Mouse (Mus musculus) splenic B cell, adult 2 months (primary cell): ENCODE data around the gene Triobp.
"Not testable (repeated sequence)": the region's sequence is repeated elsewhere in the genome, so short reads cannot be mapped to it uniquely, and the experiment has no call there.

Experiments used
- DNase-seq: peaks from one replicate; pipeline ENCODE4 v3.0.0-alpha.2; 2011; ENCODE audit warnings: low read depth, low spot score
- H3K27me3 ChIP-seq: 2 replicates; pipeline ENCODE4 v1.6.1; 2012; ENCODE audit warnings: mild to moderate bottlenecking, low read length, moderate library complexity, mixed read lengths; ENCODE audit not compliant: control insufficient read depth, poor library complexity, insufficient read depth, severe bottlenecking
- H3K36me3 ChIP-seq: 2 replicates; pipeline ENCODE4 v1.6.1; 2012; ENCODE audit warnings: mild to moderate bottlenecking, low read length, moderate library complexity, mixed read lengths; ENCODE audit not compliant: control insufficient read depth, poor library complexity, insufficient read depth, severe bottlenecking

Triobp gene

DNA sequence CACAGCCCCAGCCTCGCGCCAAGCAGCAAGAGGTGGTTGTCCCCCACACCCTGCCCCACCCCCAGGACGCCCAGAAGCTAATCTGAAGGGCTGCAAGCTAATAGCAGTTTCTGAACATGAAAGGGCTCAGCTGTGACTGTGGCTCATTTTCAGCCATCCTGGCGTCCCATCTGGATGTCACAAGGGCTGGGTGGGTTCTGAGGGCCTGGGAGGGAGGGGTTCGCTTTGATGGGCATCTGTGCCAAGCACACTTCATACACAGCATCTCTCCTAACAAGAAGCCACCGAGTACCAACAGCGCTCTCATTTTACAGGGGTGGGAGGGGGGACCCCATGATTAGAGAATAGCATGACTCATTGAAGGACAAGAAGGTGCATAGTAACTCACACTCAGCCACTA, 65.9 kb downstream of the Triobp start:
- Histone ChIP-seq H3K36me3 (no peaks in the 10 kb centered on the region), H3K27me3 (no peaks in the 10 kb centered on the region)
- DNase-seq = no peak

- H3K36me3 ChIP-seq = no peaks in the 10 kb centered on the region
- no peak for DNase-seq
- H3K27me3 ChIP-seq = no peaks in the 10 kb centered on the region
Measured at GRCm38 (mm10) chr15:79018191-79018590, 70.7 kb downstream of the Triobp start.

- Histone ChIP-seq H3K27me3 (no peaks in the 10 kb centered on the region), H3K36me3 (no peaks in the 10 kb centered on the region)
- no peak for DNase-seq
Measured at GRCm38 (mm10) chr15:79018886-79019285, 71.4 kb downstream of the Triobp start.

- Histone ChIP-seq H3K27me3 (no peaks in the 10 kb centered on the region), H3K36me3 (no peaks in the 10 kb centered on the region)
Measured at GRCm38 (mm10) chr15:79022671-79023230, 75.2 kb downstream of the Triobp start.

DNA sequence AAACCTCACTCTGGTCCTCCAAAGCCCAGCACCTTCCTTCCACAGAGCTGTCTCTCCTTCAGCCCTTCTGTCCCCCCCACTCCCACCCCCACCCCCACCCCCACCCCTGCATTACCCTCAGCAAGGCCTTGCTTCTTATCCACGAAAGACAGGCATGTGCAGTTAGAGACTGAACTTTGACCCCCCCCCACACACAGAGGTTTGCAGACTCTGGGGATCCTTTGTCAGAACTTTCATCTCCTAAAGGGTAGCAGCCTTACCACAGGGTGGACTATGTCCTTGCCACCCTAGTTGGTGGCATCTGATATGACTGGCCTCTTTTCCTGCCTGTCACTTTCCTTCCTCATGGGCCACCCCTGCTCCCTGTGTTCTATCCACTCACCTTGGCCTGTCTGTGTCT, 75.8 kb downstream of the Triobp start:
- Histone ChIP-seq H3K36me3 (no peaks in the 10 kb centered on the region), H3K27me3 (no peaks in the 10 kb centered on the region)
- DNase-seq = no peak

More at GRCm38 (mm10) chr15:79022671-79023230, 75.2 kb downstream of the Triobp start:
- DNase-seq = no peak

GRCm38 (mm10) chr15:79025687-79026308, 78.3 kb downstream of the Triobp start:
- no peaks in the 10 kb centered on the region for H3K36me3 ChIP-seq
- no peaks in the 10 kb centered on the region for H3K27me3 ChIP-seq
- no peak for DNase-seq

DNA sequence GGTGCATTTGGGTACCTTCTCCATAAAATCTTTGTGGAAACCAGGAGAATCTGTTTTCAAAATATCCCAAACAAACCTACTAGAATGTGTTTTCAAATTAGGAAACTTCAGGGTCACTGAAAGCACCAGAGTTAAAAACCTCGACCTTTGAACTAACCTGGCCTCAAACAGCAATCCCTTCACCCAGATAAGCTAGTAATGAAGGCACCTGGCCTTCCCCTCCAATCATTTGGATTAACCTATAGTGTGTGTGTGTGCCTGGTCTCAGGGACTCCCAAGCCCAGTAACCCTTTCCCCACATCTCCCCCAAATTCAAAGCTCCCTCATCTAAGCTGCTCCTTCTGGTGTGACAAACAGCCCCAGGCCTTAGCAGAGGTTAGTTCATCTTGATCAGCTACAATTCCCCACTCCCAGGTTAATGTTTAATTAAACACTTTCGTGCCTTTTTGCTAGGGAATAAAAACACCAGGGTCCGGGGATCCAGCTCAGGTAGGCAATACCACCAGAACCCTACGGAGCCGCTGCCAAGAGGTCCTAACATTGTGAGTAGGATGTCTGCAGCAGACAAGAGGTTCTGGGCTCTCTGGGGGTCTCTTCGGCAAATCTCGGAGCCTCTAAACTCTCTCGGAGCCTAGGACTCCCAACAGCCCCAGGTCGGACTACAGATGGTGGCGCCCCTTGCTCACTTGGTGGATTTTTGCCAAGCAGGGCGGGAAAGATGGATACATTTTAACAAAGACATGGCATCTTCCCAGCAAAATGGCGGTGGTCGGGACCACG, 79.2 kb downstream of the Triobp start:
- no peak for DNase-seq
- Histone ChIP-seq H3K36me3 (no peaks in the 10 kb centered on the region), H3K27me3 (no peaks in the 10 kb centered on the region)

- no peak for DNase-seq
- Histone ChIP-seq H3K27me3 (no peaks in the 10 kb centered on the region), H3K36me3 (no peaks in the 10 kb centered on the region)
Measured at GRCm38 (mm10) chr15:79027291-79028205, 80.0 kb downstream of the Triobp start.

- DNase-seq = peak; percentile 63
- Histone ChIP-seq H3K27me3 (no peaks in the 10 kb centered on the region), H3K36me3 (no peaks in the 10 kb centered on the region)
Measured at GRCm38 (mm10) chr15:79028237-79028738, 80.8 kb downstream of the Triobp start, which contains the start of gene H1f0. TSS of gene H1f0 (plus strand) at chr15:79028450.

- H3K36me3 ChIP-seq = no peaks in the 10 kb centered on the region
- DNase-seq = no peak
- no peaks in the 10 kb centered on the region for H3K27me3 ChIP-seq
Measured at GRCm38 (mm10) chr15:79028823-79029484, 81.4 kb downstream of the Triobp start.

DNA sequence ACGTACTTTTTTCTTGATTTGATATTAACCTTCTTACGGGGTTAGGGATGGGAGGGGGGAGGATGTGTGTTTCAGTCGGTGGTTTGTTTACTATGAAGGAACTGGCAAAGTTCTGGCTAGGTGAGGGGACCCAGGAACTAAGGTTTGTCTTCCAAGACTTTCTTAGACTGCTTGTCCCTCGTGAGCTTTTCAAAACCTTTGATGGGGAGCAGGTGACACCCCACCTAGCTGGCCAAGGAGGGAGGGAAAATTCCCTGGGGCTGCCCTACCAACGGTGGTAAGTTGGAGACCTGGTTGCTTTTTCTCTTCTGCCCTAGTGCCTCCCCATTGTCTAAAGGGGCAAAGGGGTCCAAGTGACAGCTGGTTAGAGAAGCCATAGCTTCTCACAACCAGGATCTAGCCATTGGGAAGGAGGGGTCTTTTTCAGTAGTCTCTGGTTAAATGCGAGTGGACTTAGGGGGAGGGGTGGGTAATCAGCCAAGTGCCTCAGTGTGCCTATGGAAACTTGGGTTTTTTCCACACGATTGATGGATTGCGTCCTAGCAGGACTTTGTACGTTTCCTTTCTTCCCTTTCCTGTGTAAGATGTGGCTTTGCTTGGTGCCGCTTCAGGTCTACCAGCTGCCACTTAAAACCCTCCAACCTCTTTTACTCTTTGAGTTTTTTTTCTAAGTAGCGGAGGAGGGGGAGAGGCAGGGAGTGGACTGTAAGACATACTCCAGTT, 82.2 kb downstream of the Triobp start:
- no peak for DNase-seq
- Histone ChIP-seq H3K36me3 (no peaks in the 10 kb centered on the region), H3K27me3 (no peaks in the 10 kb centered on the region)

GRCm38 (mm10) chr15:79030551-79031435, 83.3 kb downstream of the Triobp start:
- no peaks in the 10 kb centered on the region for H3K36me3 ChIP-seq
- DNase-seq = peak; percentile 79
- no peaks in the 10 kb centered on the region for H3K27me3 ChIP-seq

GRCm38 (mm10) chr15:79031908-79032307, 84.4 kb downstream of the Triobp start:
- H3K36me3 ChIP-seq, DNase-seq, H3K27me3 ChIP-seq: not testable (repeated sequence)
